Mouse (Mus musculus): ENCODE data around the gene Msh5. TPM values are rescaled to one million over a fixed set of nuclear protein-coding genes. Genes with fewer than 3 reads are reported as not detected.

Gene Msh5
- polyA plus RNA-seq, 1 experiment, result 2.2 TPM

- Histone ChIP-seq H3K27ac (ENCODE audit: insufficient read depth, low read depth, low read length) (no peak overlapping the region), H3K4me1 (ENCODE audit: control insufficient read depth, insufficient read depth, insufficient read length, low read length) (peaks cover 6% of the 10 kb centered on the region; the same call in 1 of the 2 replicates), H3K27me3 (ENCODE audit: control insufficient read depth, insufficient read depth, low read length) (no peaks in the 10 kb centered on the region), H3K4me3 (ENCODE audit: low read depth, low read length) (no peak overlapping the region), H3K36me3 (ENCODE audit: control insufficient read depth, insufficient read depth, low read length) (peaks cover 20% of the 10 kb centered on the region)
- TF ChIP-seq CTCF (IDR thresholded peaks at IDR 0.05; ENCODE audit: extremely low read depth, insufficient read length, insufficient replicate concordance, low read depth, low read length) (no peak), POLR2A (IDR thresholded peaks at IDR 0.05; ENCODE audit: low read depth, low read length) (no peak)
- 43% methylated on average over 2 of the region's 2 CpGs for WGBS
Measured at GRCm38 (mm10) chr17:35088151-35088550, 41.6 kb upstream of the Msh5 start.

DNA sequence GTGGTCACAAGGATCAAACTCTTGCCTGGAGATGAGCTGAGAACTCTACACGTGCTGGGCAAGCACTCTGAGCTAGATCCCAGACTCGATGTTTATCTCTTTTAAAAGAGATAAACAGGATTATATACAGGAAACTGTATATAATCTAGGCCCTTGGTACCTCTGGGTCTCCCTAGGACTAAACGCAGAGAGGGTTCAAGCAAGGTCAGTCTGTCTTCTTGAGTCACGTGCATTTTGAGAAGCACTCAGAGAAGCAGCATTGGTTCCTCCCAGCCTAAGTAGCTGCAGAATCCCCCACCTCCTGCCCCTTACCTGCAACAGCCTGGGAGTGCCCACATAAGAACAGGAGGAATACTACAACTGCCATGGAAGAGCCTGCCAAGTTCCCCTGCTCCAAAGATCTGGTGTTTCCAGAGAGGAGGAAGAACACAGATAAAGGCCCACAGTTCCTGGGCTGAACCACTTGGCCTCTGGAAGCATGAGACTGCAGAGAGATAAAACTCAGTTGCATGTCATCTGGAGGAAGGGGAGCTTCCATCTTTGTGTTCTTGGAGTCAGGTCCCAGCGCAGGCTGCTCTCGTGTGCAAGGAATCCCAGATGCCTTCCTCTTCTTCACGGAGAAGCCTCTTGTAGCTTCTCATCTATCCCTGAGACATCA, 38.8 kb upstream of the Msh5 start, which contains the start of gene Ly6g6f:
Ly6g6f (minus strand) TSS at position 403 of the 658 bp plus-strand sequence.
- TF ChIP-seq POLR2A (IDR thresholded peaks at IDR 0.05; ENCODE audit: low read depth, low read length) (no peak), CTCF (IDR thresholded peaks at IDR 0.05; ENCODE audit: extremely low read depth, insufficient read length, insufficient replicate concordance, low read depth, low read length) (no peak)
- Histone ChIP-seq H3K4me3 (ENCODE audit: low read depth, low read length) (no peak within 1 kb of the TSS), H3K27me3 (ENCODE audit: control insufficient read depth, insufficient read depth, low read length) (no peaks in the 10 kb centered on the region), H3K36me3 (ENCODE audit: control insufficient read depth, insufficient read depth, low read length) (no peaks in the 10 kb centered on the region), H3K27ac (ENCODE audit: insufficient read depth, low read depth, low read length) (no peak within 1 kb of the TSS), H3K4me1 (ENCODE audit: control insufficient read depth, insufficient read depth, insufficient read length, low read length) (peaks cover 9% of the 10 kb centered on the region; the same call in 1 of the 2 replicates)
- 68% methylated on average over 7 of the region's 7 CpGs for WGBS

DNA sequence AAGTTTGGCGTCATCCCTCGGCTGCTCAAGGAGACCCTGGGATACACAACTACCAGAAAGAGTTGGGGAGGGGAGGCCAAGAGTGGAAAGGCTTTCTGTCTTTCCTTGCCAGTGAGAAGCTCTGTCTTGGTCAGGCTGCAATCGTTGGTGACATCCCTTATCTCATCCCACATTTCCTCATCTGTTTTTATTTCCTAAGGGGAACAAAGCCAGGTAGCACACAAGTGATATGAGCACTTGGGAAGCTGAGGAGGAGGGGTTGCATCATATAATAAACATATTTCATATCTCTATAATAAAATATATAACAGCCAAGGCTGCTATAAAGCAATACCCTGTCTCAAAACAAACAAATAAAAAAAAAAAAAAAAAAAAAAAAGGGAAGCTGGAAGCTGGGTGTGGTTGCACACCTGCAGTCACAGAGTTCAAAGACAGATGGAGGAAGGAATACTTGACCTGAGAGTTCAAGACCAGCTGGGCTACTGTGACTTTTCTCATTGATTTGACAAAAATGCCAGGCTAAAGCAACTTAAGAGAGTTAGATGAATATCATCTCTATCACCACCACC, 37.5 kb upstream of the Msh5 start:
- H3K4me1 ChIP-seq (ENCODE audit: control insufficient read depth, insufficient read depth, insufficient read length, low read length), result peaks cover 19% of the 10 kb centered on the region; the same call in 1 of the 2 replicates
- no peak overlapping the region for H3K4me3 ChIP-seq (ENCODE audit: low read depth, low read length)
- TF ChIP-seq POLR2A (IDR thresholded peaks at IDR 0.05; ENCODE audit: low read depth, low read length) (no peak), CTCF (IDR thresholded peaks at IDR 0.05; ENCODE audit: extremely low read depth, insufficient read length, insufficient replicate concordance, low read depth, low read length) (no peak)
- WGBS, result 15% methylated on average over 3 of the region's 3 CpGs
- H3K27me3 ChIP-seq (ENCODE audit: control insufficient read depth, insufficient read depth, low read length), result no peaks in the 10 kb centered on the region
- H3K27ac ChIP-seq (ENCODE audit: insufficient read depth, low read depth, low read length), result no peak overlapping the region
- H3K36me3 ChIP-seq (ENCODE audit: control insufficient read depth, insufficient read depth, low read length), result no peaks in the 10 kb centered on the region

- Histone ChIP-seq H3K36me3 (ENCODE audit: control insufficient read depth, insufficient read depth, low read length) (no peaks in the 10 kb centered on the region), H3K27me3 (ENCODE audit: control insufficient read depth, insufficient read depth, low read length) (no peaks in the 10 kb centered on the region), H3K27ac (ENCODE audit: insufficient read depth, low read depth, low read length) (no peak overlapping the region), H3K4me3 (ENCODE audit: low read depth, low read length) (no peak overlapping the region), H3K4me1 (ENCODE audit: control insufficient read depth, insufficient read depth, insufficient read length, low read length) (peaks cover 21% of the 10 kb centered on the region)
- WGBS, result 92% methylated on average over 16 of the region's 16 CpGs
- TF ChIP-seq POLR2A (IDR thresholded peaks at IDR 0.05; ENCODE audit: low read depth, low read length) (no peak), CTCF (IDR thresholded peaks at IDR 0.05; ENCODE audit: extremely low read depth, insufficient read length, insufficient replicate concordance, low read depth, low read length) (no peak)
Measured at GRCm38 (mm10) chr17:35082841-35083576, 36.5 kb upstream of the Msh5 start.

DNA sequence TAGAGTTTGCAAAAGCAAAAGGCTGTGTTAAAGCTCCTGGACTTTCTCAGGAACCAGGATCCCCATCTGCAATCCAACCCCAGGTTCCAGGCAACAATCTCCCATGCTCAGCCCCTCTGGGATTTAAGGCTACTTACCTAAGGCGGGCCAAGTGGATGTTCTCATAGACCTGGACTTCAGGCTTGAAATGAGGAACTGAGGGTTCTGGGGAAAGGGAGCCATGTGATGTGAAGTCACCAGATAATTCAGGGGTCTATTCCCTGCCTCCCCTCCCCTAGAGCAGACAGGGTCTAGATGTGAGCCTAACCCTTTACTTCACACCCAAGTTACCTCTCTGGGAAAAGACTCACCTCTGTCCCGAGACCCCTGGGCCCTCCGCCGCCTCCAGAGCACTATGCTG, 34.2 kb upstream of the Msh5 start:
- Histone ChIP-seq H3K4me1 (ENCODE audit: control insufficient read depth, insufficient read depth, insufficient read length, low read length) (peaks cover 30% of the 10 kb centered on the region), H3K27ac (ENCODE audit: insufficient read depth, low read depth, low read length) (no peak overlapping the region), H3K36me3 (ENCODE audit: control insufficient read depth, insufficient read depth, low read length) (no peaks in the 10 kb centered on the region), H3K27me3 (ENCODE audit: control insufficient read depth, insufficient read depth, low read length) (no peaks in the 10 kb centered on the region), H3K4me3 (ENCODE audit: low read depth, low read length) (no peak overlapping the region)
- WGBS, result 93% methylated on average over 4 of the region's 4 CpGs
- TF ChIP-seq POLR2A (IDR thresholded peaks at IDR 0.05; ENCODE audit: low read depth, low read length), result no peak
- TF ChIP-seq CTCF (IDR thresholded peaks at IDR 0.05; ENCODE audit: extremely low read depth, insufficient read length, insufficient replicate concordance, low read depth, low read length), result no peak

DNA sequence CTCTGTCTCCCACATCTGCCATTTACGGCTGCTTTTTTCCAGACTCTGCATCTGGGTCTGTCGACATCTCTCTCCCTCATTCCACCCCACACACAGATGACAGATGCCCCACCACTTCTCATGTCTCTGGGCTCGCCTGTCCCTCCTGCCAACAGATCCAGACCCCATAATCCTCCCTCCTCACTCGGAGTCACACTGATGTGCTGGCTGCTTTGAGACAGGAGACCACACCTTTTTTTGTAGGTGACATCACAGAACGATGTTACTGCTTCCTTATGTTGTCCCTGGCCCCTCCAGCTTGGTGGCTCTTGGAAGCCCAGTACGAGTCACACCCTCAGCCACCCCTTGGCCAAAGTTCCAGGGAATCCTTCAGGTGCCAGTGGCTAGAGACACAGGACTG, 33.7 kb upstream of the Msh5 start:
- Histone ChIP-seq H3K4me3 (ENCODE audit: low read depth, low read length) (no peak overlapping the region), H3K36me3 (ENCODE audit: control insufficient read depth, insufficient read depth, low read length) (no peaks in the 10 kb centered on the region), H3K4me1 (ENCODE audit: control insufficient read depth, insufficient read depth, insufficient read length, low read length) (peaks cover 30% of the 10 kb centered on the region), H3K27me3 (ENCODE audit: control insufficient read depth, insufficient read depth, low read length) (no peaks in the 10 kb centered on the region), H3K27ac (ENCODE audit: insufficient read depth, low read depth, low read length) (peak overlapping the region; percentile 48)
- 25% methylated on average over 6 of the region's 6 CpGs for WGBS
- TF ChIP-seq POLR2A (IDR thresholded peaks at IDR 0.05; ENCODE audit: low read depth, low read length) (no peak), CTCF (IDR thresholded peaks at IDR 0.05; ENCODE audit: extremely low read depth, insufficient read length, insufficient replicate concordance, low read depth, low read length) (no peak)

- no peaks in the 10 kb centered on the region for H3K36me3 ChIP-seq (ENCODE audit: control insufficient read depth, insufficient read depth, low read length)
- H3K27ac ChIP-seq (ENCODE audit: insufficient read depth, low read depth, low read length), result peak overlapping the region; percentile 48
- peaks cover 30% of the 10 kb centered on the region for H3K4me1 ChIP-seq (ENCODE audit: control insufficient read depth, insufficient read depth, insufficient read length, low read length)
- no peaks in the 10 kb centered on the region for H3K27me3 ChIP-seq (ENCODE audit: control insufficient read depth, insufficient read depth, low read length)
- H3K4me3 ChIP-seq (ENCODE audit: low read depth, low read length), result no peak overlapping the region
- 20% methylated on average over 9 of the region's 9 CpGs for WGBS
- TF ChIP-seq POLR2A (IDR thresholded peaks at IDR 0.05; ENCODE audit: low read depth, low read length), result no peak; the same call in 1 of the 2 replicates
- no peak for TF ChIP-seq CTCF (IDR thresholded peaks at IDR 0.05; ENCODE audit: extremely low read depth, insufficient read length, insufficient replicate concordance, low read depth, low read length)
Measured at GRCm38 (mm10) chr17:35079778-35080177, 33.2 kb upstream of the Msh5 start.
